Mouse (Mus musculus) ES-Bruce4 (cell line): ENCODE measurements around the gene Rbfox3.

Source experiments
- CTCF ChIP-seq: IDR thresholded peaks from one replicate; pipeline ENCODE4 v1.8.1; 2011; ENCODE audit warnings: low read depth, low read length
- EP300 ChIP-seq: IDR thresholded peaks from 2 replicates; pipeline ENCODE4 v1.6.1; 2011; ENCODE audit warnings: low read depth, low read length; ENCODE audit not compliant: insufficient read depth

GRCm38 (mm10) chr11:118927081-118927480, 15.7 kb upstream of the Rbfox3 start:
- no peak for TF ChIP-seq EP300
- TF ChIP-seq CTCF, result no peak
